Mouse (Mus musculus): ENCODE data around the gene Adamts4.

DNA sequence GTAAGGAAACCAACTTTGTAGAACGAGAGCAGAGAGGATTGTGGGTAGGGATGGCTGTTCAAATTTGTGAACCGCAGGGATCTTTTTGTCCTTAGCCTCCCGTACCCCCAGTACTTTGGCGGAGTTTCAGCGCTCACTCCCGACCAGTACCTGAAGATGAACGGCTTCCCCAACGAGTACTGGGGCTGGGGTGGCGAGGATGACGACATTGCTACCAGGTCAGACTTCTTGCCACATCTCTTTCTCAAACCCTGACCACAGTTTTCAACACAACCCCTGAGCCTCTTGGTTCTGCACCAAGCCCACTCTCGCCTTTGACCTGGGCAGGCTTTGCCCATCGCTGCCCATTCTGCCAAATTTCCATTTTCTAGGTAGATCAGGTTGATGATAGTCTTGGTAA lies 23.9 kb downstream of the Adamts4 start:
- TF ChIP-seq CTCF (IDR thresholded peaks at IDR 0.05; ENCODE audit: low read depth, low read length) (no peak), POLR2A (IDR thresholded peaks at IDR 0.05; ENCODE audit: extremely low read depth, insufficient read depth, low read length) (no peak)

Data from liver, adult 2 months (tissue).